Mouse (Mus musculus) forebrain, embryonic 11.5 days (tissue): ENCODE results near the gene Dgcr6. TPM values are rescaled to one million over a fixed set of nuclear protein-coding genes. Genes with fewer than 3 reads are reported as not detected.

Source experiments
- ATAC-seq: fragments of 200-750 bp; cut with Nextera tagmentation; replicated peaks from 2 replicates; pipeline ENCODE4 v1.8.0; 2017; ENCODE audit warnings: moderate TSS enrichment; ENCODE audit not compliant: low FRiP score
- DNase-seq: peaks from one replicate; pipeline ENCODE4 v3.0.0-alpha.2; 2017; ENCODE audit warnings: low spot score
- H3K27ac ChIP-seq: fragments of 300-500 bp; sonication (generic); 2 replicates; pipeline ENCODE4 v1.5.1; 2014; ENCODE audit warnings: low read depth, low read length
- H3K27me3 ChIP-seq: fragments of 300-500 bp; sonication (generic); 2 replicates; pipeline ENCODE4 v1.6.1; 2014; ENCODE audit warnings: mild to moderate bottlenecking, low read length, mixed read lengths; ENCODE audit not compliant: control insufficient read depth, insufficient read depth
- H3K36me3 ChIP-seq: fragments of 300-500 bp; sonication (generic); 2 replicates; pipeline ENCODE4 v1.6.1; 2014; ENCODE audit warnings: mild to moderate bottlenecking, low read length, moderate library complexity, mixed read lengths; ENCODE audit not compliant: control insufficient read depth, insufficient read depth
- H3K4me1 ChIP-seq: fragments of 300-500 bp; sonication (generic); replicated peaks from 2 replicates; pipeline ENCODE4 v1.6.1; 2014; ENCODE audit warnings: low read length, mixed read lengths; ENCODE audit not compliant: control insufficient read depth, insufficient read depth
- H3K4me2 ChIP-seq: fragments of 300-500 bp; sonication (generic); 2 replicates; pipeline ENCODE4 v1.6.1; 2014; ENCODE audit warnings: low read depth, mild to moderate bottlenecking, low read length, moderate library complexity, mixed read lengths; ENCODE audit not compliant: severe bottlenecking
- H3K4me3 ChIP-seq: fragments of 300-500 bp; sonication (generic); 2 replicates; pipeline ENCODE4 v1.5.1; 2014; ENCODE audit warnings: low read depth, low read length
- H3K9ac ChIP-seq: fragments of 300-500 bp; sonication (generic); 2 replicates; pipeline ENCODE4 v1.6.1; 2014; ENCODE audit warnings: low read length
- H3K9me3 ChIP-seq: fragments of 300-500 bp; sonication (generic); 2 replicates; pipeline ENCODE4 v1.6.1; 2016; ENCODE audit warnings: low read length, mixed read lengths; ENCODE audit not compliant: control insufficient read depth
- WGBS: fragments of 180-500 bp; shearing (Covaris S2); extraction: QIAGEN DNeasy Blood & Tissue Kit; methylation state at CpG from one replicate; pipeline ENCODE4 v1.1.7; 2014; 5-methylcytosine and 5-hydroxymethylcytosine counted together
- polyA plus RNA-seq: library from polyadenylated mRNA; unstranded; fragments of >200 nt; fragmentation: Nextera tagmentation; extraction: Ambion mirVana; gene quantifications from 2 replicates; pipeline ENCODE4 v1.2.1, GENCODE M21; 2014

Dgcr6 gene
- polyA plus RNA-seq, 1 experiment from 2014 or later: 134 TPM

- no peak overlapping the region for H3K4me3 ChIP-seq
Observed at GRCm38 (mm10) chr16:18119031-18119730, 66.5 kb downstream of the Dgcr6 start.

More at GRCm38 (mm10) chr16:18119031-18119730, 66.5 kb downstream of the Dgcr6 start:
- H3K27me3 ChIP-seq: no peaks in the 10 kb centered on the region
- no peak overlapping the region for H3K9ac ChIP-seq
- H3K4me2 ChIP-seq: 0 out of 2 replicates have a peak overlapping the region, but pooled peaks have one; percentile 8
- 27% methylated on average over 8 of the region's 8 CpGs for WGBS
- 0 out of 2 replicates have a peak, but pooled peaks cover 4% of the 10 kb centered on the region for H3K4me1 ChIP-seq
- H3K36me3 ChIP-seq: no peaks in the 10 kb centered on the region
- peak; percentile 78 for DNase-seq
- H3K9me3 ChIP-seq: no peaks in the 10 kb centered on the region
- peak; percentile 79 for ATAC-seq
- 0 out of 2 replicates have a peak overlapping the region, but pooled peaks have one; percentile 10 for H3K27ac ChIP-seq

Other genes starting within 250 kb of the Dgcr6 start
- not detected in 2 replicates for gene B830017H08Rik, start 219.7 kb upstream of the Dgcr6 start, polyA plus RNA-seq
- gene Car15, start 214.5 kb upstream of the Dgcr6 start, polyA plus RNA-seq: 4.3 and 4.6 TPM in 2 replicates
- gene Gm20518, start 161.2 kb upstream of the Dgcr6 start, polyA plus RNA-seq: 0.32 and 0.51 TPM in 2 replicates
- not detected in 2 replicates for gene Tssk1, start 158.6 kb upstream of the Dgcr6 start, polyA plus RNA-seq
- 112 TPM in 2 replicates for gene Dgcr2, start 154.3 kb upstream of the Dgcr6 start, polyA plus RNA-seq
- 0.52 TPM in 1 of 2 replicates, not detected in the other for gene Tssk2, start 154.2 kb upstream of the Dgcr6 start, polyA plus RNA-seq
- 50.2 and 54.3 TPM in 2 replicates for gene Ess2, start 141.5 kb upstream of the Dgcr6 start, polyA plus RNA-seq
- gene Gsc2, start 137.8 kb upstream of the Dgcr6 start, polyA plus RNA-seq: 0.23 TPM in 1 of 2 replicates, not detected in the other
- 105 and 107 TPM in 2 replicates for gene Slc25a1, start 124.6 kb upstream of the Dgcr6 start, polyA plus RNA-seq
- gene Vpreb2, start 72.4 kb upstream of the Dgcr6 start, polyA plus RNA-seq: not detected in 2 replicates
- gene Prodh, start 37.3 kb downstream of the Dgcr6 start, polyA plus RNA-seq: 10.2 and 12.2 TPM in 2 replicates
- 3.2 and 4.0 TPM in 2 replicates for gene Rtn4r, start 74.8 kb downstream of the Dgcr6 start, polyA plus RNA-seq
- gene Ccdc188, start 165.0 kb downstream of the Dgcr6 start, polyA plus RNA-seq: not detected in 2 replicates
- gene Zdhhc8, start 182.3 kb downstream of the Dgcr6 start, polyA plus RNA-seq: 15.8 and 18.6 TPM in 2 replicates
- gene Trmt2a, start 195.8 kb downstream of the Dgcr6 start, polyA plus RNA-seq: 110 TPM in 2 replicates
- gene Ranbp1, start 195.9 kb downstream of the Dgcr6 start, polyA plus RNA-seq: 1,172 and 1,252 TPM in 2 replicates
- gene Gm49776, start 205.5 kb downstream of the Dgcr6 start, polyA plus RNA-seq: 6.2 TPM in 1 of 2 replicates, not detected in the other
- 49.1 and 52.4 TPM in 2 replicates for gene Dgcr8, start 236.4 kb downstream of the Dgcr6 start, polyA plus RNA-seq